Mouse (Mus musculus) embryonic facial prominence, embryonic 14.5 days (tissue): ENCODE measurements around the gene Mutyh. TPM values are rescaled to one million over a fixed set of nuclear protein-coding genes. Genes with fewer than 3 reads are reported as not detected.
"Not testable (repeated sequence)": the region's sequence is repeated elsewhere in the genome, so short reads cannot be mapped to it uniquely, and the experiment has no call there.

Experiments
- ATAC-seq: fragments of 200-750 bp; cut with Nextera tagmentation; 2 replicates; pipeline ENCODE4 v1.8.0; 2017; ENCODE audit warnings: low read depth, moderate number of reproducible peaks, moderate TSS enrichment
- DNase-seq: peaks from one replicate; pipeline ENCODE4 v3.0.0-alpha.2; 2015; ENCODE audit warnings: low spot score
- H3K27ac ChIP-seq: fragments of 300-500 bp; sonication (generic); replicated peaks from 2 replicates; pipeline ENCODE4 v1.5.1; 2014; ENCODE audit warnings: low read depth, mild to moderate bottlenecking, low read length, moderate library complexity
- H3K27me3 ChIP-seq: fragments of 300-500 bp; sonication (generic); replicated peaks from 2 replicates; pipeline ENCODE4 v1.6.1; 2014; ENCODE audit warnings: low read length; ENCODE audit not compliant: control insufficient read depth, insufficient read depth
- H3K36me3 ChIP-seq: fragments of 300-500 bp; sonication (generic); 2 replicates; pipeline ENCODE4 v1.6.1; 2014; ENCODE audit warnings: low read length, mixed read lengths; ENCODE audit not compliant: control insufficient read depth, insufficient read depth
- H3K4me1 ChIP-seq: fragments of 300-500 bp; sonication (generic); 2 replicates; pipeline ENCODE4 v1.6.1; 2014; ENCODE audit warnings: antibody characterized with exemption, low read length; ENCODE audit not compliant: control insufficient read depth, insufficient read depth
- H3K4me2 ChIP-seq: fragments of 300-500 bp; sonication (generic); 2 replicates; pipeline ENCODE4 v1.6.1; 2014; ENCODE audit warnings: low read depth, mild to moderate bottlenecking, low read length, moderate library complexity, mixed read lengths
- H3K4me3 ChIP-seq: fragments of 300-500 bp; sonication (generic); 2 replicates; pipeline ENCODE4 v1.5.1; 2014; ENCODE audit warnings: low read depth, mild to moderate bottlenecking, low read length
- H3K9ac ChIP-seq: fragments of 300-500 bp; sonication (generic); 2 replicates; pipeline ENCODE4 v1.6.1; 2014; ENCODE audit warnings: low read depth, mild to moderate bottlenecking, low read length, moderate library complexity, mixed read lengths
- H3K9me3 ChIP-seq: fragments of 300-500 bp; sonication (generic); 2 replicates; pipeline ENCODE4 v1.6.1; 2016; ENCODE audit warnings: low read length; ENCODE audit not compliant: control insufficient read depth
- WGBS: fragments of 180-500 bp; shearing (Covaris S2); extraction: QIAGEN DNeasy Blood & Tissue Kit; methylation state at CpG from one replicate; pipeline ENCODE4 v1.1.7; 2014; 5-methylcytosine and 5-hydroxymethylcytosine counted together
- polyA plus RNA-seq: library from polyadenylated mRNA; unstranded; fragments of >200 nt; fragmentation: Nextera tagmentation; extraction: Ambion mirVana; gene quantifications from 2 replicates; pipeline ENCODE4 v1.2.1, GENCODE M21; 2014

The Mutyh gene
- polyA plus RNA-seq, 1 experiment from 2014 or later, result 8.2 TPM

DNA sequence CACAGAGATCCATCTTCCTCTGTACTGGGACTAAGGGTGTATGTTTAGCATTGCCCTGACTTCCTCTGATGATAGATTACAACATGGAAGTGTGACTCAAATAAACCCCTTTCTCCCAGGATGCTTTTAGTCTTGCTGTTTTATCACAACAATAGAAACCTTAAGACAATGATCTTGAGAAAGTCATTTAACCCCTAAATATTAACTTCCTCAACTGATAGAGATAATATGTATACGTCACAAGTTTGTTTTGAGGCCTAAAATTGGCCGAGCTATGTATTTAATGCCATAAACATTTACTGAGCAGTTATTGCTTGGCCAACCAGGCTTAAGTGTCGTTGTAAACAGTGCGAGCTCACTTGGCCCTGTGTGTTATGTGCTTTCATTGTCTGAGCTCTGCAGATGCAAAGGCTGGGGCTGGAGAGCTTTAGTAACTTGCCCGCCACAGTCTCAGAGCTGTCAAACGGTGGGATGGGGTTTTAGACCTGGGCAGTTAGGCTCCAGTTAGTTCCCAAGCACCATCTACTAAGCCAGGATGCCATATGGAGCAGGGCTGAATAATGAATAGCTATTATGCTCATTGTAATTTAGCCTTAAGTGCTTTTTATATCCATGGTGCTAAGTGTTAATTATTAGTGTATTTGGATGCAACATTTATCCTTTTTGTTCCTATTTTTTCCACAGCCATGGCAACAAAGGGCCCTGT lies 22.0 kb downstream of the Mutyh start:
- Histone ChIP-seq H3K4me2 (no peak overlapping the region), H3K9me3 (no peaks in the 10 kb centered on the region), H3K36me3 (no peaks in the 10 kb centered on the region), H3K27me3 (no peaks in the 10 kb centered on the region), H3K9ac (no peak overlapping the region), H3K4me3 (no peak overlapping the region), H3K4me1 (peaks cover 3% of the 10 kb centered on the region; the same call in 1 of the 2 replicates), H3K27ac (no peak overlapping the region)
- ATAC-seq (no peak), DNase-seq (no peak)
- WGBS, result 65% methylated on average over 6 of the region's 6 CpGs

- Histone ChIP-seq H3K27me3 (no peaks in the 10 kb centered on the region), H3K9ac (no peak overlapping the region), H3K36me3 (no peaks in the 10 kb centered on the region), H3K4me1 (peaks cover 3% of the 10 kb centered on the region; the same call in 1 of the 2 replicates), H3K4me2 (no peak overlapping the region), H3K9me3 (no peaks in the 10 kb centered on the region), H3K27ac (no peak overlapping the region), H3K4me3 (no peak overlapping the region)
- WGBS, result 26% methylated on average over 6 of the region's 6 CpGs
- DNase-seq (peak; percentile 30), ATAC-seq (peak; percentile 56; the same call in 1 of the 2 replicates)
Measured at GRCm38 (mm10) chr4:116830070-116830368, 22.5 kb downstream of the Mutyh start.

- H3K4me1 ChIP-seq, result no peaks in the 10 kb centered on the region
- WGBS, result 28% methylated on average over 2 of the region's 2 CpGs
- no peak overlapping the region for H3K9ac ChIP-seq
- no peaks in the 10 kb centered on the region for H3K36me3 ChIP-seq
- no peak overlapping the region for H3K4me2 ChIP-seq
- H3K9me3 ChIP-seq, result no peaks in the 10 kb centered on the region
- H3K4me3 ChIP-seq, result no peak overlapping the region
- H3K27me3 ChIP-seq, result peaks cover 6% of the 10 kb centered on the region; the same call in 1 of the 2 replicates
- ATAC-seq, result no peak
- DNase-seq, result no peak
- H3K27ac ChIP-seq, result no peak overlapping the region
Measured at GRCm38 (mm10) chr4:116838999-116839398, 31.5 kb downstream of the Mutyh start.

GRCm38 (mm10) chr4:116840096-116840495 lies 32.6 kb downstream of the Mutyh start:
- peak overlapping the region; percentile 41 for H3K4me2 ChIP-seq
- not testable (repeated sequence) for H3K36me3 ChIP-seq, H3K4me1 ChIP-seq, H3K27me3 ChIP-seq, H3K9ac ChIP-seq, H3K27ac ChIP-seq, DNase-seq, H3K9me3 ChIP-seq, ATAC-seq
- 25% methylated on average over 19 of the region's 29 CpGs for WGBS
- peak overlapping the region; percentile 10; the same call in 1 of the 2 replicates for H3K4me3 ChIP-seq

- no peak overlapping the region for H3K9ac ChIP-seq
- no peak for DNase-seq
- no peaks in the 10 kb centered on the region for H3K4me1 ChIP-seq
- ATAC-seq, result no peak
- H3K36me3 ChIP-seq, result no peaks in the 10 kb centered on the region
- H3K4me3 ChIP-seq, result no peak overlapping the region
- 87% methylated on average over 6 of the region's 6 CpGs for WGBS
- H3K4me2 ChIP-seq, result no peak overlapping the region
- no peak overlapping the region for H3K27ac ChIP-seq
- peaks cover 6% of the 10 kb centered on the region; the same call in 1 of the 2 replicates for H3K27me3 ChIP-seq
- H3K9me3 ChIP-seq, result no peaks in the 10 kb centered on the region
Measured at GRCm38 (mm10) chr4:116840841-116841240, 33.3 kb downstream of the Mutyh start.

DNA sequence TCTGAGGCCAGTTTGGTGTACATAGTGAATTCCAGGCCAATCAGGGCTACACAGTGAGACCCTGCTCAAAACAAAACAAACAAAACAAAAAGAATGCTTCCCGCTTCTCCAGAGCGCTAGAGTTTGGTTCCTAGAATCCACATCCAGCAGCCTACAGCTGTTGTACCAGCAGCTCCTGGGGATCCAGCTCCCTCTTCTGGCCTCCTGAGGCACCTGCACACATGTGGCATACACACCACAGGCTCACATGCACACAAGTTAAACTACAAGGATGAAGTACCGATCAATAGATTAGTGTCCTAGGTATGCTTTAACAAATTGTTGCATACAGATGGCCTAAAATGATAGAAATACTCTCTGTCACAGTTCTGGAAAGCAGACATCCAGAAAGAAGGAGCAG lies 36.8 kb downstream of the Mutyh start:
- WGBS, result 100% methylated on average over 3 of the region's 3 CpGs
- Histone ChIP-seq H3K4me2 (no peak overlapping the region), H3K27ac (no peak overlapping the region), H3K9me3 (no peaks in the 10 kb centered on the region), H3K36me3 (no peaks in the 10 kb centered on the region), H3K4me3 (no peak overlapping the region), H3K9ac (no peak overlapping the region), H3K27me3 (peaks cover 4% of the 10 kb centered on the region; the same call in 1 of the 2 replicates), H3K4me1 (no peaks in the 10 kb centered on the region)
- DNase-seq (no peak), ATAC-seq (no peak)

DNA sequence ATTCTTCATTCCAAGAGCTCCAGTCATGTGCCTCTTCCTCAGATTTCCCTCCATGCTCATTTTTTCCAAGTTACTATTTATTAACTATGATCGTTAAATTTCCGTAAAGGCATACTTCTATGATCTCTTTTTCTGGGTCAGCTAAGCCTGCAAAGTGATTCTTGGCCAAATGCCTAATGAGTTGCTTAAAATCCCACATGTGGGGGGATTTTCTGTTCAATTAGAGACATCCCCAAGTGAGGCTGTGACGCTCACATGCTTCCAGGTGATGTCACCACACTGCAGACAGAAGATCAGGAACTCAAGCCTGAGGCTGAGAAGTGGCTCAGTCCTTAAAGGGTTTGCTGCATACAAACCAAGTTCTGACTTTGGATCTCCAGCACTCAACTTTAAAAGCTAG lies 42.4 kb downstream of the Mutyh start:
- 68% methylated on average over 3 of the region's 3 CpGs for WGBS
- Histone ChIP-seq H3K4me2 (no peak overlapping the region), H3K36me3 (no peaks in the 10 kb centered on the region), H3K4me3 (no peak overlapping the region), H3K9me3 (no peaks in the 10 kb centered on the region), H3K27ac (no peak overlapping the region), H3K9ac (no peak overlapping the region), H3K4me1 (no peaks in the 10 kb centered on the region), H3K27me3 (no peaks in the 10 kb centered on the region)
- ATAC-seq (no peak), DNase-seq (peak; percentile 6)

DNA sequence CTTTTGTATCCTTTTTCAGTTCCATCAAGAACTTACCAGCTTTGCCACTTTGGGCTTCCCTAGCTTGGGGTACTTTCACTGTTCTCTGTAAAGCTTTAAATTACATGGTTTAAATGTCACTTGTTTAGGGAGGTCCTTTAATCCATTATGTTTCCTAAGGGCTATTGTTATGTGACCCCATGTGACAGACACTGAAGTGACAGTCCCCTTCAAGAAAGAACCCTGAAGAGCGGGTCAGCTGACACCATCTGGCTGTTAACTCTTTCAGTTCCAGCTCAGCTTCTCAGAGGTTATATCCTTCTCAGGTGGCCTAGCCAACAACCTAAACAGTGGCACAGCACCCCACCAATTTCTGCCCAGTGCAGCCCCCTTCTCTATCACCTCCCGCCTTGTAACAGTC lies 46.8 kb downstream of the Mutyh start:
- whole genome bisulfite sequencing, result 23% methylated on average over 2 of the region's 2 CpGs
- Histone ChIP-seq H3K4me3 (no peak overlapping the region), H3K4me2 (no peak overlapping the region), H3K9me3 (no peaks in the 10 kb centered on the region), H3K27me3 (no peaks in the 10 kb centered on the region), H3K36me3 (no peaks in the 10 kb centered on the region), H3K4me1 (no peaks in the 10 kb centered on the region), H3K9ac (no peak overlapping the region), H3K27ac (no peak overlapping the region)
- ATAC-seq, result peak; percentile 75; the same call in 1 of the 2 replicates
- peak; percentile 16 for DNase-seq

GRCm38 (mm10) chr4:116857203-116857602 lies 49.7 kb downstream of the Mutyh start:
- no peak for DNase-seq

More at GRCm38 (mm10) chr4:116857203-116857602, 49.7 kb downstream of the Mutyh start:
- 85% methylated on average over 10 of the region's 10 CpGs for WGBS
- ATAC-seq, result no peak
- Histone ChIP-seq H3K4me2 (no peak overlapping the region), H3K36me3 (no peaks in the 10 kb centered on the region), H3K9ac (no peak overlapping the region), H3K4me3 (no peak overlapping the region), H3K27ac (no peak overlapping the region), H3K27me3 (no peaks in the 10 kb centered on the region), H3K9me3 (no peaks in the 10 kb centered on the region), H3K4me1 (no peaks in the 10 kb centered on the region)
